ENCODE assay signal across 7 mouse cellular contexts in genomic region chr6:119430508-119430907, GRCm38 (mm10). TPM values are rescaled to one million over a fixed set of nuclear protein-coding genes. Genes with fewer than 3 reads are reported as not detected.
DNase-seq lines count a peak whose midpoint lies in the region; ATAC-seq lines count a peak whose summit lies in the region.

No protein-coding gene starts in this region.

- DNase-seq in ovary, postnatal 36 days (ENCODE audit: low spot score): peak; percentile 34
- DNase-seq in ovary, postnatal 10 days (ENCODE audit: low spot score): no peak
- peak; percentile 92 for DNase-seq in NIH3T3 (ENCODE audit: low read depth)
- DNase-seq in cerebellum, postnatal 10 days: peak; percentile 77 to 86
- peak; percentile 35 for DNase-seq in heart, postnatal 25 days (ENCODE audit: low spot score)
- DNase-seq in layer of hippocampus, postnatal 25 days (ENCODE audit: extremely low spot score in 1 of 2, low spot score in 1 of 2): peak; percentile 19 to 73

- ATAC-seq in monocyte, adult 5-6 weeks (replicated peaks; ENCODE audit: insufficient number of reproducible peaks, low FRiP score, low TSS enrichment, poor library complexity, severe bottlenecking): peak; percentile 73

- intact Hi-C loops in heart, postnatal 25 days (cut with DNase I): loop anchor here (1.0 to 5.0 kb wide), 3 partner anchors 82 to 303 kb away; no protein-coding TSS in a partner anchor

RNA-seq across cellular contexts. Expression of gene Adipor2, which starts 13.0 kb away (rescaled TPM):
- total RNA-seq in heart, postnatal 25 days (2021): 10 to 100 TPM; 56.1 to 58.0 TPM
- total RNA-seq in layer of hippocampus, postnatal 25 days (2021): 10 to 100 TPM; 31.3 to 40.9 TPM
- 117 to 140 TPM (median 127 TPM) in 3 replicates for total RNA-seq in monocyte, adult 5-6 weeks (2017)

RNA-seq across cellular contexts. Expression of gene Fbxl14, which starts 49.0 kb away (rescaled TPM):
- total RNA-seq in heart, postnatal 25 days (2021): 10 to 100 TPM; 15.4 to 15.6 TPM
- 10 to 100 TPM; 31.1 to 32.6 TPM for total RNA-seq in layer of hippocampus, postnatal 25 days (2021)
- 36.9 to 41.1 TPM (median 37.0 TPM) in 3 replicates for total RNA-seq in monocyte, adult 5-6 weeks (2017)
